Mouse (Mus musculus) macrophage (primary cell): ENCODE measurements around the gene Ccnt1. TPM values are rescaled to one million over a fixed set of nuclear protein-coding genes. Genes with fewer than 3 reads are reported as not detected.

Experiments used
- H3K27ac ChIP-seq: fragments of 350-480 bp; formaldehyde crosslinking; 2 replicates; pipeline ENCODE4 v1.9.0; 2021
- H3K36me3 ChIP-seq: fragments of 350-480 bp; formaldehyde crosslinking; 2 replicates; pipeline ENCODE4 v1.9.0; 2021; ENCODE audit errors: inconsistent target
- H3K4me3 ChIP-seq: fragments of 350-480 bp; formaldehyde crosslinking; 2 replicates; pipeline ENCODE4 v1.9.0; 2021; ENCODE audit errors: inconsistent target
- H3K79me2 ChIP-seq: fragments of 350-480 bp; formaldehyde crosslinking; 2 replicates; pipeline ENCODE4 v1.9.0; 2021; ENCODE audit errors: inconsistent target
- WGBS: methylation state at CpG from one replicate; pipeline ENCODE4 v1.1.7; 2026; ENCODE audit warnings: inconsistent platforms; ENCODE audit not compliant: missing documents; 5-methylcytosine and 5-hydroxymethylcytosine counted together
- polyA plus RNA-seq: library from polyadenylated mRNA; stranded (reverse); fragments of 250-400 nt; gene quantifications from 3 replicates; pipeline ENCODE4 v1.2.4, GENCODE M21; 2018; ENCODE audit warnings: inconsistent platforms

Ccnt1 gene
- polyA plus RNA-seq, 1 experiment from 2014 or later: 15.6 TPM

DNA sequence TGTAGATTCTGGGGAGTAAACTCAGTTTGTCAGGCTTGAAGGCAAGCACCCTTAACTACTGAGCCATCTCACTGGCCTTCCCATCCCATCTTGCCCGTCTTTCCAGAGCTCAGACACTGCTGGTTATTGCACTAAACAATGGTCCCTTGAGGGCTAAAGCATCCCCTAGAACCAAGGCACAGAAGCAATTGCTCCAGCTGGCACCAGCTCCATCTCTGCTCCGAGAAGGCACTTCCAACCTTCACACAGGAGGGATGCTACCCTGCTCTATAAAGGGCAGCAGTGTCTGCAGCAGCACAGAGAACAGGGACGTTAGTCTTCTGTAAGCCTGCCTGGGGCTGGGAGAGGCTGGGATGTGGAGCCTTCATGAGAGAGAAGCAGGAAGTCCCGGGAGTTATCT, 78.6 kb downstream of the Ccnt1 start, which contains the start of gene Olfr279:
TSS of gene Olfr279 (plus strand) at position 301 of the 400 bp plus-strand sequence.
- H3K27ac ChIP-seq: no peak within 1 kb of the TSS
- WGBS: 70% methylated on average over 4 of the region's 4 CpGs
- no peak within 1 kb of the TSS for H3K4me3 ChIP-seq
- H3K36me3 ChIP-seq: no peaks in the 10 kb centered on the region
- H3K79me2 ChIP-seq: no peaks in the 10 kb centered on the region

DNA sequence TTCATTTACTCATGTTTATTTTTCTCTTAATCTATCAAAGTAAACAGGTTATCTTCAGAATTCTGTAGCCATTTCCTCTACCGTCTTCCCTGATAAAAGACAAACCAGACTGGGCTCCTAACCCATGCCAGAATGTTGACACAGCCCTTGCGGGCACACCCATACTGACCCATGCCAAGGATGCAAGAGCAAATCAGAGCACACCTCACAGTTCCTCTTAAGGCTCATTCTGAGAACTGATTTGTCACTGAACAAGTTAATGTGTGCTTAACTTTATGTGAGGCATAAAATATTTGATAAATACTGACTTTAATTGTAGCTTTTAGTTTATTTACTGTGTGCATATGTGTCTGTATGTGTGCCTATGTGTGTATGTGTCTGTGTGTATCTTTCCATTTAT, 79.4 kb downstream of the Ccnt1 start:
- Histone ChIP-seq H3K27ac (no peak overlapping the region), H3K79me2 (no peaks in the 10 kb centered on the region), H3K36me3 (no peaks in the 10 kb centered on the region), H3K4me3 (no peak overlapping the region)
- 71% methylated on average over 2 of the region's 2 CpGs for WGBS

Other genes with a start within 250 kb of the Ccnt1 start
- not detected in 3 replicates for gene Olfr284, start 229.9 kb downstream of the Ccnt1 start, polyA plus RNA-seq
- gene Olfr283, start 190.0 kb downstream of the Ccnt1 start, polyA plus RNA-seq: not detected in 3 replicates
- not detected in 3 replicates for gene Olfr282, start 139.7 kb downstream of the Ccnt1 start, polyA plus RNA-seq
- gene Olfr281, start 118.3 kb downstream of the Ccnt1 start, polyA plus RNA-seq: not detected in 3 replicates
- not detected in 3 replicates for gene OR5BS1P, start 101.0 kb downstream of the Ccnt1 start, polyA plus RNA-seq
- gene Lalba, start 88.2 kb downstream of the Ccnt1 start, polyA plus RNA-seq: not detected in 3 replicates
- gene Olfr279, start 78.5 kb downstream of the Ccnt1 start, polyA plus RNA-seq: not detected in 3 replicates
- gene Kansl2, start 36.7 kb downstream of the Ccnt1 start, polyA plus RNA-seq: 17.8 to 41.1 TPM (median 31.9 TPM) in 3 replicates
- not detected in 3 replicates for gene 4930415O20Rik, start 81 bp upstream of the Ccnt1 start, polyA plus RNA-seq
- 0.09 to 0.34 TPM (median 0.25 TPM) in 3 replicates for gene Adcy6, start 39.2 kb upstream of the Ccnt1 start, polyA plus RNA-seq
- gene Cacnb3, start 59.9 kb upstream of the Ccnt1 start, polyA plus RNA-seq: 0.46 to 1.0 TPM (median 0.79 TPM) in 3 replicates
- 53.5 to 111 TPM (median 57.4 TPM) in 3 replicates for gene Ddx23, start 92.0 kb upstream of the Ccnt1 start, polyA plus RNA-seq
- 0.27 to 0.47 TPM (median 0.40 TPM) in 3 replicates for gene Rnd1, start 106.5 kb upstream of the Ccnt1 start, polyA plus RNA-seq
- 0.09 TPM in 1 of 3 replicates, not detected in the others for gene Ccdc65, start 137.3 kb upstream of the Ccnt1 start, polyA plus RNA-seq
- 0.42 to 1.0 TPM (median 0.77 TPM) in 3 replicates for gene Fkbp11, start 157.3 kb upstream of the Ccnt1 start, polyA plus RNA-seq
- gene Arf3, start 192.3 kb upstream of the Ccnt1 start, polyA plus RNA-seq: 95.4 to 100 TPM (median 98.2 TPM) in 3 replicates
- not detected in 3 replicates for gene Wnt10b, start 207.2 kb upstream of the Ccnt1 start, polyA plus RNA-seq
- not detected in 3 replicates for gene Wnt1, start 218.9 kb upstream of the Ccnt1 start, polyA plus RNA-seq
- 0.06 TPM in 1 of 3 replicates, not detected in the others for gene Ddn, start 238.6 kb upstream of the Ccnt1 start, polyA plus RNA-seq